Mouse (Mus musculus) heart, adult 18-20 months (tissue): Measurements from ENCODE around the gene Fam234b. TPM values are rescaled to one million over a fixed set of nuclear protein-coding genes. Genes with fewer than 3 reads are reported as not detected.

Experiments
- DNase-seq, 2 experiments: peaks; one replicate each; pipeline ENCODE4 v3.0.0; 2021 to 2022; ENCODE audit warnings: mixed read lengths in 1 of 2
- total RNA-seq, 2 experiments: library from RNA; stranded (reverse); gene quantifications; 2 replicates each; pipeline ENCODE4 v1.2.3; 2021

Fam234b gene
- total RNA-seq, 2 experiments from 2014 or later, result 7.7 to 9.0 TPM

GRCm38 (mm10) chr6:135228465-135228941 is 30.7 kb downstream of the Fam234b start:
- peak in 1 of 2 experiments; percentile 14 for DNase-seq

GRCm38 (mm10) chr6:135230586-135230985 is 32.8 kb downstream of the Fam234b start:
- DNase-seq, result no peak

GRCm38 (mm10) chr6:135232443-135233182 is 34.8 kb downstream of the Fam234b start:
- DNase-seq, result no peak

- DNase-seq, result no peak
Observed at GRCm38 (mm10) chr6:135235742-135236141, 38.0 kb downstream of the Fam234b start.

GRCm38 (mm10) chr6:135236576-135236975 is 38.8 kb downstream of the Fam234b start:
- no peak for DNase-seq

GRCm38 (mm10) chr6:135237326-135237725 is 39.5 kb downstream of the Fam234b start:
- DNase-seq, result peak; percentile 20 to 34

- DNase-seq, result no peak
Observed at GRCm38 (mm10) chr6:135238211-135238610, 40.4 kb downstream of the Fam234b start.

GRCm38 (mm10) chr6:135240361-135240760 is 42.6 kb downstream of the Fam234b start:
- DNase-seq, result no peak

GRCm38 (mm10) chr6:135245586-135245985 is 47.8 kb downstream of the Fam234b start:
- DNase-seq, result no peak

GRCm38 (mm10) chr6:135247861-135248260 is 50.1 kb downstream of the Fam234b start:
- DNase-seq, result no peak

GRCm38 (mm10) chr6:135249846-135250531 is 52.2 kb downstream of the Fam234b start:
- DNase-seq, result peak; percentile 84 to 87

- DNase-seq, result peak in 1 of 2 experiments; percentile 21
Observed at GRCm38 (mm10) chr6:135250926-135251699, 53.3 kb downstream of the Fam234b start.

GRCm38 (mm10) chr6:135251849-135252727 is 54.3 kb downstream of the Fam234b start:
- DNase-seq, result peak; percentile 33 to 40

- DNase-seq, result peak; percentile 89 to 91
Observed at GRCm38 (mm10) chr6:135252728-135253077, 54.9 kb downstream of the Fam234b start.

- no peak for DNase-seq
Observed at GRCm38 (mm10) chr6:135254153-135254552, 56.4 kb downstream of the Fam234b start, which contains the start of gene Gsg1. Gsg1 (minus strand) TSS chr6:135254351.

GRCm38 (mm10) chr6:135260435-135260834 is 62.7 kb downstream of the Fam234b start:
- no peak for DNase-seq

GRCm38 (mm10) chr6:135261124-135261523 is 63.3 kb downstream of the Fam234b start:
- DNase-seq, result peak in 1 of 2 experiments; percentile 39

GRCm38 (mm10) chr6:135262565-135262964 is 64.8 kb downstream of the Fam234b start:
- no peak for DNase-seq

GRCm38 (mm10) chr6:135264136-135264535 is 66.4 kb downstream of the Fam234b start:
- DNase-seq, result no peak

- no peak for DNase-seq
Observed at GRCm38 (mm10) chr6:135266056-135266455, 68.3 kb downstream of the Fam234b start.

- DNase-seq, result no peak
Observed at GRCm38 (mm10) chr6:135267221-135267620, 69.4 kb downstream of the Fam234b start.
